Mouse (Mus musculus) mouse embryonic stem cell (cell line): Measurements from ENCODE around the gene Spint5.

ENCODE experiments used
- in situ Hi-C, 2 experiments: fragments of 300-500 bp; cut with MboI; formaldehyde crosslinking; loops; 1 replicate in 1 of 2; 3 replicates in 1 of 2; pipeline ENCODE4 v1.14.3; 2019 to 2020; ENCODE audit warnings: low sequenced_read_pairs in 2 of 2, low pct_unique_long_range_greater_than_20kb in 1 of 2, mixed read lengths in 1 of 2; ENCODE audit not compliant: unreplicated experiment in 1 of 2

Spint5 gene

GRCm38 (mm10) chr2:164731719-164732118, 16.6 kb downstream of the Spint5 start:
- in situ Hi-C loops, result loop anchor here in 1 of 2 experiments (5.0 kb wide), 1 partner anchor 54 kb away; no protein-coding TSS in a partner anchor

DNA sequence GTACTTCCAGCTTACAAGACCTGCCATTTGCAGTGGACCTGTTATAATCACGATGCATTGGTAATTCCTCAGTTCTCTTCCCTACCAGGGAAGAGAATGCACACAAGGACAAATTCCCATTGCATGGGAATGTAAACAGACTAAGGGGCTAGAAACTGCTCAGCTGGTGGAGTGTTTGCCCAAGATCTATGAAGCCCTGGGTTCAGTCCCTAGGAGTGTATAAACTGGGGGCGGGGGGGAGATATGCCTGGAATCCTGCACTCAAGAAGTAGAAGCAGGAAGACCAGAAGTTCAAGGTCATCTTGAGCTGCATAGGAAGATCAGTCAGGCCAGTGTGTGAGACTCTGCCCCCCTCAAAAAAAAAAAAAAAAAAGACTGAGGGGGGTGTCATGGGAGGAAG, 18.2 kb downstream of the Spint5 start:
- in situ Hi-C loops, result loop anchor here in 1 of 2 experiments (5.0 kb wide), 1 partner anchor 56 kb away; no protein-coding TSS in a partner anchor

DNA sequence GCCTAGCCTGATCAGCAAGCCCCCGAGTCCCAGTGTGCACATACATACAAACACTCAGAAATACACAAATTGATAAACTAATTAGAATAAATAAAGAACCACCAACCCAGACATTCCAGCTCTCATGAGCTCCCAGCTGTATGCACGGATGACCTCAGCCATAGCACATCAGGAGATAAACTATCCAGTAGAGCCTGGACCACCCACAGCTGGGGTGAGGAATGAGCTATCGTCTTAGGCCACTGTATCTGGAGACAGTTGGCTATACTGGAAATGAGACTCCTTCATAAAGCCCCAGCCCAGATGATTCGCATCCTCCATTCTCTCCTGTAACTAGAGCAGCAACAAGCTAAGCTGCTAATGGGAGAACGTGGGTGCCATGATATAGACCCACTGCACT, 19.7 kb downstream of the Spint5 start:
- in situ Hi-C loops, result loop anchor here in 1 of 2 experiments (5.0 kb wide), 1 partner anchor 58 kb away; no protein-coding TSS in a partner anchor

DNA sequence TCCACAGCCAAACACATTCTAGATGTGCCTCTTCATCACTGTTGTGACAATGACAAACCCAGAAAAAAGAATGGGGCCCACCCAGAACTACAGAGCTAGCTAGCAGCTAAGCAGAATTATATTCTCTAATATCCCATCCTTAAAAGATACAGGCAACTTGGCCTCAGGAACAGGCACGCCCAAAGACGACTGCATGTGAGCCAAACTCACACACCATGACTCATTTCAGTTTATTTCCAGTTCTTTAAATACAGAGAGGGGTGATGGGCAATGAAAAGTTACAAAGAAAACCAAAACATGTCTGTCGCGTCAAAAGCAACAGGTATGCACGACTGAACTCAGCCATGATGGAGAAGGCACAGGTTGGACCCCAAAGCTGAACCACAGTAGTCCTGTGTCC, 20.3 kb downstream of the Spint5 start:
- in situ Hi-C loops, result no loop called here

- in situ Hi-C loops, result no loop called here
Measured at GRCm38 (mm10) chr2:164737377-164738090, 22.4 kb downstream of the Spint5 start.

GRCm38 (mm10) chr2:164739876-164740275, 24.8 kb downstream of the Spint5 start:
- in situ Hi-C loops, result no loop called here

- in situ Hi-C loops, result no loop called here
Measured at GRCm38 (mm10) chr2:164744987-164745386, 29.9 kb downstream of the Spint5 start.

GRCm38 (mm10) chr2:164745843-164746479, 30.9 kb downstream of the Spint5 start, which contains the start of the genes Wfdc3 and Dnttip1:
TSS of gene Wfdc3 (minus strand) at chr2:164745931.
TSS of gene Dnttip1 (plus strand) at chr2:164745983.
- in situ Hi-C loops, result no loop called here

- in situ Hi-C loops, result no loop called here
Measured at GRCm38 (mm10) chr2:164746693-164747092, 31.6 kb downstream of the Spint5 start.

DNA sequence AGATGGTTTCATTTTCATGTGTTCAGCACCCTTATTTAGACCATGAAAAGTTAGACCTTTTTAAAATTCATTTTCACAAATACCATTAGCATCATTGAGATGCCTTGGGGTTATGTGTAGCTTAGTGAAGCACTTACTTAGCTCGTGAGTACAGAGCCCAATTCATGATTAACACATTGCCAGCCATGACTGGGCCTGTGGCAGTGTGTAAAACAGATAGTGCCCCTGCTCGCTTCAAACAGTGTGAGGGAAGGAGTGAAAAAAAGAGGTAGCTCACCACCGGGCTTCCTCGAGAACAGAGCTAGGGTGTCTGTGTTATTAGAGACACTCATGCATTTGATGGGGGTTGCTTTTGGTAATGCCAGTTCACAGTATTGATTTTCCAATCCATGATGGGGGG, 33.1 kb downstream of the Spint5 start:
- in situ Hi-C loops, result no loop called here

DNA sequence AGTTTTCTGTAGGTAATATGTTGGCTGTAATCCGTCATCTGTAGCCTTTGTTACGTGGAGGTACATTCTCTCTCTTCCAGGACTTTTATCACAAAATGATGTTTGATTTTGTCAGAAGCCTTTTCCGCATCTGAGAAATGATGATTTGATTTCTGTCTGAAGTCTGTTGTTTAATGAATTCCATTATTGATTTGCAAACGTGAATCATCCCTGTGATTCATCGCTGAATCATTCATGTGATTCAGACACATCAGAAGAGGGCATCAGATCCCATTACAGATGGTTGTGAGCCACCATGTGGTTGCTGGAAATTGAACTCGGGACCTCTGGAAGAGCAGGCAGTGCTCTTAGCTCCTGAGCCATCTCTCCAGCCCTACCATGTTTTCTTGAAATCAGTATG, 33.9 kb downstream of the Spint5 start:
- in situ Hi-C loops, result no loop called here

GRCm38 (mm10) chr2:164752454-164752853, 37.3 kb downstream of the Spint5 start:
- in situ Hi-C loops, result no loop called here

DNA sequence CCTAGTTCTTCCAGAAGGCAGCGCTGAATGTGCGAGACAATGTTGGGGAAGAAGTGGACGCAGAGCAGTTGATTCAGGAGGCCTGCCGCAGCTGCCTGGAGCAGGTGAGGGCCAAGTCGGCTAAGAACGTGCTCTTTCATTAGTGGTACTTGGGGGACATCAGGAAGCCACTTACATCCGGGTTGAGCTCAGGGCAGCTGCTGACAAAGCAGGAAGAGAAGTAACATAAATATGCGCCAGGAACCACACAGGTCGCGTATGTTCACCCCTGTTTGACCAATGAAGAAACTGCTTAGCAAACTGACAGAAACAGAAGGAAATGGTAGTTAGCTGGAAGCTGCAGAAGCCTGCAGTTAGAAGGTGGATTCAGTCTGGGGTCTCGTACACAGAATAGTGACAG, 39.0 kb downstream of the Spint5 start:
- in situ Hi-C loops, result no loop called here

DNA sequence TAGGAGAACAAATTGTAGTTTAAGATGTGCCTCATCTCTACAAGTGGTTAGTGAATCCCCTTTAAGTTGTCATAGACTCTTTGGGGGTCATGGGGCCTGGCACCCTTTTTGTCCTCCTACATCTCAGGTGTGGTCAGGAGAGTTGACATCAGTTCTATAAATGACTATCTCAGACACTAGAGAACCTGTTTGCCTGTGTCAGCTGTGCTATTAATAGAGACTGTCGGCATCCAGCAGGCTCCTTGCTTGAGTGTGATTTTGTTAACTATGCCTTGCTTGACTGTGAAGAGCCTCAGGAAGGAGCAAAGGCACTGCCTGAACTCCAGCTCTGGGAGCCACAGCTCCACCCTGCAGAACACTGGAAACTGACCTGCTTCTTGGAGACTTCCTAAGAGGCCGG, 39.7 kb downstream of the Spint5 start:
- in situ Hi-C loops, result no loop called here

GRCm38 (mm10) chr2:164757841-164758240, 42.7 kb downstream of the Spint5 start:
- in situ Hi-C loops, result no loop called here

GRCm38 (mm10) chr2:164758692-164759091, 43.6 kb downstream of the Spint5 start:
- in situ Hi-C loops, result no loop called here

DNA sequence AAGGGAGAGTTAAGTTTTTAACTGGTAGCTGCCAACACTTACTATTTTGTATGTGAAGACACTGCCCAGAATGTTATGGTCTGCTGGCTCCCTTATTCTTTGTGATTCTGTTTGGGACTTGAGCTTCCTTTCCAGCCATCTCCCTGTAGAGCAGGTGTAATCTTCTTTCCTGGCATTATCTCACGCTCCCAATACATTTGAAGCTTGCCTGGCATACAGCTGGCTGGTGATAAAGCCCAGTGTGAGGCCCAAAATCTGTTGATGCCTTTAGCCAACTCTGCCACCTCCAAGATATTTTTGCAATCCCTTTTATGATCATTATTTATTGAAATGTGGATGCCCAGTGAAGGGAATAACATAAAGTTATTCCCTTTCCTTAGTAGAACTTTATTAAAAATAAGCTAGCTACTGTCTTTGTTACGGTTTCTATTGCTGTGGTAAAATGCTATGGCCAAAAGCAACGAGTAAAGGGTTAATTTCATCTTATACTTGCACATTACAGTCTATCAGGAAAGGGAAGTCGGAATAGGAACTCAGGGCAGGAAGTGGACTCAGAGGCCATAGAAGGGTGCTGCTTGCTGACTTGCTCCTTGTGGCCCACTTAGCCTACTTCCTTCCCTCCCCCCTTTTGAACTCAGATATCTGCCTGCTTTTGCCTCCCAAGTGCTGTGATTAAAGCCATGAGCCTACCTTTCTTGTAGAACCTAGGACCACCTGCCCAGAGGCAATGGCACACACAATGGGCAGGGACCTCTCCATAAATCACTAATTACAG, 45.1 kb downstream of the Spint5 start:
- in situ Hi-C loops, result no loop called here

DNA sequence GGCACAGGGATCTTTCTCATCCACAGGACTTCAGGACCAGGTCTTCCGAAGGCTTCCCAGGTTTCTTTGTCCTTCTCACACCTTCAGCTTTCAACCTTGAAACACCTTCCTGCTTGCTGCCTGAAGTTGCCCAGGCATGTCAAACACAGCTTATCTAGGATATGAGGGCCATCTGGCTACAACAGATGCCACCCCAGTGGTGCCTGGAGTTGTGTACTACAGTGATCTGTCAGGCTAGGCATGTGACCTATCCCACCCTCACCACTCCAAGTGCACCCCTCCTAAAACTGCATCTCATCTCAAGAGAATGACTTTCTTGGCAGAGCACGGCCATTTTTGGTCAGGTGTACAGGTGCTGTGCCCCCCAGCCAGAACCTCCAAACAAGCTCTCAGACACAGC, 46.4 kb downstream of the Spint5 start:
- in situ Hi-C loops, result no loop called here

GRCm38 (mm10) chr2:164761971-164762370, 46.9 kb downstream of the Spint5 start:
- in situ Hi-C loops, result no loop called here
